Mouse (Mus musculus) olfactory bulb, adult 2 months (tissue): ENCODE results near the gene Selenow.

ENCODE experiments used
- CTCF ChIP-seq: fragments of 200-500 bp; IDR thresholded peaks from 2 replicates; pipeline ENCODE4 v1.5.1; 2012; ENCODE audit warnings: low read depth, mild to moderate bottlenecking, low read length, moderate library complexity; ENCODE audit not compliant: insufficient read depth
- POLR2A ChIP-seq: fragments of 200-500 bp; IDR thresholded peaks from 2 replicates; pipeline ENCODE4 v1.6.1; 2012; ENCODE audit warnings: mild to moderate bottlenecking, low read depth, low read length, moderate library complexity; ENCODE audit not compliant: insufficient read depth

- TF ChIP-seq POLR2A (no peak), CTCF (no peak)
Observed at GRCm38 (mm10) chr7:15930543-15930942, 8.3 kb upstream of the Selenow start.
